Mouse (Mus musculus) kidney, adult 2 months (tissue): ENCODE measurements around the gene Gfod2. TPM values are rescaled to one million over a fixed set of nuclear protein-coding genes. Genes with fewer than 3 reads are reported as not detected.

ENCODE experiments used
- DNase-seq: peaks from one replicate; pipeline ENCODE4 v3.0.0; 2021
- H3K27ac ChIP-seq: fragments of 200-500 bp; 2 replicates; pipeline ENCODE4 v1.5.1; 2012; ENCODE audit warnings: low read depth, low read length, control low read depth, inconsistent platforms; ENCODE audit not compliant: insufficient read depth
- H3K27me3 ChIP-seq: fragments of 200-500 bp; replicated peaks from 2 replicates; pipeline ENCODE4 v1.6.1; 2012; ENCODE audit warnings: mild to moderate bottlenecking, moderate library complexity, low read length, inconsistent platforms; ENCODE audit not compliant: control insufficient read depth, insufficient read depth
- H3K36me3 ChIP-seq: fragments of 200-500 bp; 2 replicates; pipeline ENCODE4 v1.6.1; 2012; ENCODE audit warnings: mild to moderate bottlenecking, moderate library complexity, low read length, inconsistent platforms; ENCODE audit not compliant: control insufficient read depth, insufficient read depth
- H3K4me1 ChIP-seq: fragments of 200-500 bp; 2 replicates; pipeline ENCODE4 v1.6.1; 2011; ENCODE audit warnings: low read length; ENCODE audit not compliant: control insufficient read depth, insufficient read depth
- H3K4me3 ChIP-seq: fragments of 200-500 bp; 2 replicates; pipeline ENCODE4 v1.5.1; 2011; ENCODE audit warnings: mild to moderate bottlenecking, low read depth, low read length, control low read depth; ENCODE audit not compliant: insufficient read depth
- CTCF ChIP-seq: fragments of 200-500 bp; conservative IDR thresholded peaks from 2 replicates; pipeline ENCODE4 v1.5.1; 2011; ENCODE audit warnings: low read depth, mild to moderate bottlenecking, control low read depth, low read length, moderate library complexity, mixed read lengths; ENCODE audit not compliant: insufficient read depth, insufficient read length
- POLR2A ChIP-seq: fragments of 200-500 bp; IDR thresholded peaks from one replicate; pipeline ENCODE4 v1.6.1; 2011; ENCODE audit warnings: low read depth, low read length, control low read depth
- WGBS: fragments of 180-500 bp; shearing (Covaris S2); methylation state at CpG from one replicate; pipeline ENCODE4 v1.1.7; 2018; 5-methylcytosine and 5-hydroxymethylcytosine counted together
- polyA plus RNA-seq: library from polyadenylated mRNA; depleted of rRNA; stranded (reverse); fragments of >200 nt; gene quantifications from 2 replicates; pipeline ENCODE4 v1.2.3, GENCODE M21; 2012

Gene Gfod2
- polyA plus RNA-seq, 1 experiment = 7.5 TPM

- Histone ChIP-seq H3K36me3 (no peaks in the 10 kb centered on the region), H3K4me1 (no peaks in the 10 kb centered on the region), H3K4me3 (no peak overlapping the region), H3K27me3 (no peaks in the 10 kb centered on the region), H3K27ac (no peak overlapping the region)
- 56% methylated on average over 5 of the region's 5 CpGs for WGBS
- no peak for DNase-seq
- TF ChIP-seq CTCF (no peak), POLR2A (no peak)
Measured at GRCm38 (mm10) chr8:105732186-105732585, 26.3 kb downstream of the Gfod2 start.

- TF ChIP-seq POLR2A (no peak), CTCF (no peak)
- WGBS = 68% methylated on average over 18 of the region's 18 CpGs
- H3K4me3 ChIP-seq = peak overlapping the region; percentile 15; the same call in 1 of the 2 replicates
- peak; percentile 90 for DNase-seq
- H3K27me3 ChIP-seq = no peaks in the 10 kb centered on the region
- peak overlapping the region; percentile 63 for H3K27ac ChIP-seq
- 0 out of 2 replicates have a peak, but pooled peaks cover 5% of the 10 kb centered on the region for H3K4me1 ChIP-seq
- no peaks in the 10 kb centered on the region for H3K36me3 ChIP-seq
Measured at GRCm38 (mm10) chr8:105727397-105728124, 30.9 kb downstream of the Gfod2 start.

- TF ChIP-seq POLR2A (no peak), CTCF (no peak)
- Histone ChIP-seq H3K4me3 (no peak overlapping the region), H3K36me3 (no peaks in the 10 kb centered on the region), H3K27me3 (no peaks in the 10 kb centered on the region), H3K4me1 (0 out of 2 replicates have a peak, but pooled peaks cover 5% of the 10 kb centered on the region), H3K27ac (no peak overlapping the region)
- 89% methylated on average over 5 of the region's 5 CpGs for WGBS
- DNase-seq = no peak
Measured at GRCm38 (mm10) chr8:105725726-105726125, 32.7 kb downstream of the Gfod2 start.

- Histone ChIP-seq H3K4me3 (no peak overlapping the region), H3K4me1 (0 out of 2 replicates have a peak, but pooled peaks cover 5% of the 10 kb centered on the region), H3K36me3 (no peaks in the 10 kb centered on the region), H3K27ac (no peak overlapping the region), H3K27me3 (no peaks in the 10 kb centered on the region)
- 94% methylated on average over 9 of the region's 9 CpGs for WGBS
- no peak for DNase-seq
- TF ChIP-seq CTCF (no peak), POLR2A (no peak)
Measured at GRCm38 (mm10) chr8:105722861-105723260, 35.6 kb downstream of the Gfod2 start.

- no peak for DNase-seq
- Histone ChIP-seq H3K27me3 (no peaks in the 10 kb centered on the region), H3K4me3 (no peak overlapping the region), H3K4me1 (no peaks in the 10 kb centered on the region), H3K27ac (no peak overlapping the region), H3K36me3 (no peaks in the 10 kb centered on the region)
- TF ChIP-seq CTCF (no peak), POLR2A (no peak)
- 73% methylated on average over 4 of the region's 4 CpGs for WGBS
Measured at GRCm38 (mm10) chr8:105719637-105720036, 38.8 kb downstream of the Gfod2 start.

GRCm38 (mm10) chr8:105716302-105716945 is 42.0 kb downstream of the Gfod2 start:
- no peaks in the 10 kb centered on the region for H3K4me1 ChIP-seq
- DNase-seq = no peak
- WGBS = 93% methylated on average over 15 of the region's 15 CpGs
- H3K27ac ChIP-seq = no peak overlapping the region
- no peaks in the 10 kb centered on the region for H3K27me3 ChIP-seq
- H3K4me3 ChIP-seq = no peak overlapping the region
- TF ChIP-seq POLR2A = no peak
- TF ChIP-seq CTCF = no peak
- no peaks in the 10 kb centered on the region for H3K36me3 ChIP-seq

GRCm38 (mm10) chr8:105715042-105715441 is 43.4 kb downstream of the Gfod2 start:
- TF ChIP-seq CTCF = no peak
- no peak for TF ChIP-seq POLR2A
- DNase-seq = peak; percentile 54
- Histone ChIP-seq H3K36me3 (no peaks in the 10 kb centered on the region), H3K4me1 (no peaks in the 10 kb centered on the region), H3K27me3 (no peaks in the 10 kb centered on the region), H3K4me3 (no peak overlapping the region), H3K27ac (peak overlapping the region; percentile 16; the same call in 1 of the 2 replicates)
- WGBS = 62% methylated on average over 6 of the region's 6 CpGs
